Mouse (Mus musculus): ENCODE measurements around the gene Ccdc171. TPM values are rescaled to one million over a fixed set of nuclear protein-coding genes. Genes with fewer than 3 reads are reported as not detected.

Ccdc171 gene
- polyA plus RNA-seq, 1 experiment from 2014 or later, result 2.8 TPM

Other genes starting within 250 kb of the Ccdc171 start
- gene Ttc39b, start 201.3 kb upstream of the Ccdc171 start, polyA plus RNA-seq (2014; fragmentation: Nextera tagmentation; extraction: Ambion mirVana), result 3.2 and 3.4 TPM in 2 replicates
- 43.8 and 46.0 TPM in 2 replicates for gene Snapc3, start 107.8 kb upstream of the Ccdc171 start, polyA plus RNA-seq (2014; fragmentation: Nextera tagmentation; extraction: Ambion mirVana)
- 123 and 132 TPM in 2 replicates for gene Psip1, start 39.1 kb upstream of the Ccdc171 start, polyA plus RNA-seq (2014; fragmentation: Nextera tagmentation; extraction: Ambion mirVana)